Mouse (Mus musculus): ENCODE results near the gene S100a4.

The S100a4 gene

GRCm38 (mm10) chr3:90603623-90604022 is at the start of gene S100a4:
Gene S100a4 (plus strand): TSS chr3:90603771.
- peak in 1 of 2 experiments; percentile 41 for DNase-seq (ENCODE audit: inconsistent age in 2 of 2, low spot score in 1 of 2)

DNA sequence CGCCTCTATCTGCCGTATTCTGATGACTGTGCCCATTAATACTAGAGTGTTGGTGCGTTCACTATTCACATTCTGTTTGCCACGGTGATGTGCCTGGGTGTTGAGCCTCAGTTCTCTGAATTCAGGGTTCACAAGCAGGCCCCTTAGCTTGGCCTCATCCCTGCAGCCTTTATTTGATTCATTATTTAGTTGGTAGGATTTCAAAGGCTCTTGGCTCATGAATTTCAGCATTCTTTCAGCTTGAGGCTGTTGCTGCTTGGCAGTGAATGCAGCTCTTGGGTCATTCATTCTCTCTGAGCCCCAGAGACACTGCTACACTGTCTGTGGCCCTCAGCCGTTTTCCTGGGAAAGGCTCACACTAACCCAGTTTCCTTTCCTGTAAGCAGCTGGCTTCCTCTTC is 47.6 kb upstream of the S100a4 start:
- peak in 1 of 2 experiments; percentile 53 for DNase-seq (ENCODE audit: inconsistent age in 2 of 2, low spot score in 1 of 2)

DNA sequence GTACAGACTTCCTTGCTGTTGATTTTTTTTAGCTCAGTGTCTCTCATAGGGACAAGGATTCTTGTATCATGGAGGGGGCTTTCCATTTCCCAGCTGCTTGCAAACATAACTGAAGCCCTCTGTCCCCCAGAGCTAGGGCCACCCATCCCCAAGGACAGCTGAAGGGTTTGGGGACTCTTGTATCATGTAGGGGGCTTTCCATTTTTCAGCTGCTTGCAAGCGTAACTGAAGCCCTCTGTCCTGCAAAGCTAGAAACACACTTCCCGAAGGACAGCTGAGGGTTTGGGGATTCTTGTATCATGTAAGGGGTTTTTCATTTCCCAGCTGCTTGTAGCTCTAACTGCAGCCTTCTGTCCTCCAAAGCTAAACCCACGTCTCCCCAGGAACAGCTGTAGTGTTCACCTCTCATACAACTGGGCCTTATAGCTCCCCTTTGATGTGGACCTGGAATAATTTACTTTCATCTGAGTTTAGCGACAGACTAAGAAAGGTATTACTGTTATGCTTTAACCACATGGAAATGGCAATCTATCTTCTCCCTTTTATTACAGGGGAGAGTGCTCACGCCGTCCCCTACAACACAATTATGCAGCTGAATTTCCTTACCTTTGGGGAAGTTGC is 43.5 kb upstream of the S100a4 start, which contains the start of gene S100a3:
Gene S100a3 (plus strand): TSS at position 571 of the 621 bp plus-strand sequence.
- no peak for DNase-seq (ENCODE audit: inconsistent age in 2 of 2, low spot score in 1 of 2)

GRCm38 (mm10) chr3:90574691-90575090 is 28.9 kb upstream of the S100a4 start:
- peak in 1 of 2 experiments; percentile 58 for DNase-seq (ENCODE audit: inconsistent age in 2 of 2, low spot score in 1 of 2)

GRCm38 (mm10) chr3:90575320-90575719 is 28.3 kb upstream of the S100a4 start:
- peak in 1 of 2 experiments; percentile 45 for DNase-seq (ENCODE audit: inconsistent age in 2 of 2, low spot score in 1 of 2)

- DNase-seq (ENCODE audit: inconsistent age in 2 of 2, low spot score in 1 of 2), result no peak
These were observed 27.1 kb upstream of the S100a4 start for GRCm38 (mm10) chr3:90576351-90577001.

GRCm38 (mm10) chr3:90579433-90579832 is 24.1 kb upstream of the S100a4 start:
- no peak for DNase-seq (ENCODE audit: inconsistent age in 2 of 2, low spot score in 1 of 2)

DNA sequence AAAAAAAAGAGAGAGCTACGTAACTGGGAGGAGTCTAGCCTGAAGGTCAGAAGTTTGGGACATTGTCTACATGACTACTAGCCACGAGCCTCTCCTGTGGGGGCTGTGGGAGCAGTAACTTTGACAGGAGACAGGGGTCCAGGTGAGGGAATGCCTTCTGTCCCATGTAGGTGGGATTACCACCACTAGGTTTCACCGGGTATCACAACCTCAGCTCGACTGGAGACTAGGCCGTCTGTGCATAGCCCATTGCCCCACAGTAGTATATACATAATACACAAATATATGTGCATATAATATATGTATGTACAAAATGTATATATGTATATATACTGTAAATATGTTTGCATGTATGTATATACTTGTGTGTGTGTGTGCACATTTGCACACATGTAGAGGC is 22.4 kb upstream of the S100a4 start:
- DNase-seq (ENCODE audit: inconsistent age in 2 of 2, low spot score in 1 of 2), result no peak

GRCm38 (mm10) chr3:90582156-90582555 is 21.4 kb upstream of the S100a4 start:
- DNase-seq (ENCODE audit: inconsistent age in 2 of 2, low spot score in 1 of 2), result peak in 1 of 2 experiments; percentile 34

DNA sequence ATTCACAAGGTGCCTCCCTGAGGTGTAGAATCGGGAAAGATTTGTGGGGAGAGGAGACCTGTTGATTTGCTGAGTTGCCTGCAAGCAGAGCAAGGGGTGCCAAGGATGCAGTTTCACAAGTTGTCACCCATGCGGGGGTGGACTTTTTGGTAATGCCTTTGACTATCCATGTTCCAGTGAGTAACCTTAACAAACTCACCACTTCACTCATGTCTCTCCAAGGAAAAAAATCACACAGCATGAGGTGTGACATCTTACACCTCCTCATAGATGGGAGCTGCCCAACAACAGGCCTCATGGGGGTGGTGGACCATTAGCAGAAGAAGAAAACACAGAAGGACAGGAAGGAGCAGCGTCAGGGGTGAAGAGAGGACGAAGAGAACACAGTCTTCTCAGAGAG is 21.0 kb upstream of the S100a4 start:
- DNase-seq (ENCODE audit: inconsistent age in 2 of 2, low spot score in 1 of 2), result no peak

GRCm38 (mm10) chr3:90583893-90584292 is 19.7 kb upstream of the S100a4 start:
- peak; percentile 68 to 76 for DNase-seq (ENCODE audit: inconsistent age in 2 of 2, low spot score in 1 of 2)

- peak; percentile 80 to 91 for DNase-seq (ENCODE audit: inconsistent age in 2 of 2, low spot score in 1 of 2)
These were observed 18.0 kb upstream of the S100a4 start for GRCm38 (mm10) chr3:90585595-90585994.

- peak in 1 of 2 experiments; percentile 36 for DNase-seq (ENCODE audit: inconsistent age in 2 of 2, low spot score in 1 of 2)
These were observed 17.4 kb upstream of the S100a4 start for GRCm38 (mm10) chr3:90586016-90586643.

GRCm38 (mm10) chr3:90586906-90587305 is 16.7 kb upstream of the S100a4 start:
- DNase-seq (ENCODE audit: inconsistent age in 2 of 2, low spot score in 1 of 2), result peak; percentile 94

GRCm38 (mm10) chr3:90587361-90588101 is 16.0 kb upstream of the S100a4 start:
- peak; percentile 60 to 77 for DNase-seq (ENCODE audit: inconsistent age in 2 of 2, low spot score in 1 of 2)

DNA sequence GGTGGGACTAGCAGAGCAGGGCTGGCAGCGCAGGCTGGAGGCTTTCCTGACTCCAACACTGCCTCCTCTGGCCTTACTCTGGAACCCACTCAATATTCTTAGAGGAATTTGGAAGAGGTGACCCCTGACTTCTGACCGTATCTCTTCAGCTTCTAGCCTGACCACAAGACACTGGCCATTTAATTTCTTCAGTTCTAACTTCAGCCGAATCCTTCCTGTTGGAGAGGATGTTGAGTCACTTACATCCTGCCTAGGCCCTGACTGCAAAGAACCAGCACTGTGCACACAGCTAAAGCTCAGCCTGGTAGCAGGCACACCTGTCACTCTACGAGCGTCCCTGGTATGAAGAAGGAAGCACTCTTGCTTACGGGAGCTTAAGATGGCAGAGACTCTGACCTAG is 14.2 kb upstream of the S100a4 start:
- DNase-seq (ENCODE audit: inconsistent age in 2 of 2, low spot score in 1 of 2), result peak in 1 of 2 experiments; percentile 36

DNA sequence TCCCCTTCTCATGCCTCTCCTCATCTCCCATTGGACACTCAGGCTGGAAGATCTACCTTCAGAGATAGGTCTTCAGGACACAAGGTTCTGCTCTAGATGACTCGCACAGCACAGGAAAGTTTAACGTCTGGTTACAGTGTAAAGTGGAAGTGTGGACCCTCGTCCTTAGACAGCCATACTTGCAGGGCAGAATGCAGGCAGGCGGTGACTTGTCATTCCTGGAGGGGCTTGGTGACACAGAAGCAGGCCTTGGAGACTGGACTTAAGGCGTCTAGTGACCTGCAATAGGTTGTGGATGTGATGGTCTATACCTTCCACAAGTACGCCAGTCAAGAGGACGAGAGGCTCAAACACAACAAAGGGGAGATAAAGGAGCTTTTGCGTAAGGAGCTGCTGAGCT is 13.6 kb upstream of the S100a4 start, which contains the start of gene S100a2:
Gene S100a2 (plus strand): TSS at position 301 of the 400 bp plus-strand sequence.
- peak in 1 of 2 experiments; percentile 19 for DNase-seq (ENCODE audit: inconsistent age in 2 of 2, low spot score in 1 of 2)

DNA sequence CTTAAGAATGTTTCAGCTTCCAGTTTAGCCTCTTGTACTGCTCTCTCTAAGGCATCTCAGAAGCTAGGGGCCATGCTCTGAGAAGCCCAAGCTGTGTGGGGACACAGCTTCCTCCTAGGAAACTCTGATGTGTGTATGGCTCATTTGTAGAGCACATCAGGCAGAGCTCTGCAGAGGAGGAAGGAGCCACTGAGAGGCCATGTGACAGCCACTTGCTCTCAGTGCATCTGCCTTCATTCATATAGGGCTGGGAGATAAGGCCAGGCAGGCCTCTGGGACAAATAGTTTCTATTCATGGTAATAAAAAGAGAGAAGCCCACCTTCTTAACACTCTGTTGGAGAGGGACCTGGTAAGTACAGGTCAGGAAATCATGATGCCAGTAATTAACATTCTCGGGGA is 9.1 kb upstream of the S100a4 start:
- DNase-seq (ENCODE audit: inconsistent age in 2 of 2, low spot score in 1 of 2), result no peak

DNA sequence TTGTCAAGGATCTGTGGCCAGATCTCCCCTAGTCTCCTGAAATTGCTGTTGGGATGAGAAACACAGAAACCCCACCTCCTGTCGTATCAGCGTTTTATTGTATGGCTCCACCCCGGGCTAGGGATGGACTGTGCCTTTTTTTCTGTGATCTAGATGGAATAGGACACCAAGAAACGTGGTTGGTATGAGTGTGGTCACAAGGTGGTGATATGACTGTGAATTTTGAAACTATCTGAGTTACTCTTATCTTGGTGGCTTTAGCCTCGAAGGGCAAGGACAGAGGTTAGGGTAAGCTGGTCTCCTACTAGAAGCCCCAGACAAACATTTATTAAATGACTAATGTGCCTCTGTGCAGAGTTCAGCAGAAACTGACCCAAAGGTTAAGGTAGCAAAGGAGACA is 8.0 kb upstream of the S100a4 start:
- peak in 1 of 2 experiments; percentile 33 for DNase-seq (ENCODE audit: inconsistent age in 2 of 2, low spot score in 1 of 2)

- DNase-seq (ENCODE audit: inconsistent age in 2 of 2, low spot score in 1 of 2), result no peak
These were observed 6.8 kb upstream of the S100a4 start for GRCm38 (mm10) chr3:90596810-90597209.

- no peak for DNase-seq (ENCODE audit: inconsistent age in 2 of 2, low spot score in 1 of 2)
These were observed 5.8 kb upstream of the S100a4 start for GRCm38 (mm10) chr3:90597736-90598135.
